Mouse (Mus musculus): ENCODE data around the gene Dip2b. TPM values are rescaled to one million over a fixed set of nuclear protein-coding genes. Genes with fewer than 3 reads are reported as not detected.
A peak's percentile ranks its signal among the peaks of the same experiment; 100 is the strongest.

Gene Dip2b
- polyA plus RNA-seq, 1 experiment from 2014 or later: 15.0 TPM

DNA sequence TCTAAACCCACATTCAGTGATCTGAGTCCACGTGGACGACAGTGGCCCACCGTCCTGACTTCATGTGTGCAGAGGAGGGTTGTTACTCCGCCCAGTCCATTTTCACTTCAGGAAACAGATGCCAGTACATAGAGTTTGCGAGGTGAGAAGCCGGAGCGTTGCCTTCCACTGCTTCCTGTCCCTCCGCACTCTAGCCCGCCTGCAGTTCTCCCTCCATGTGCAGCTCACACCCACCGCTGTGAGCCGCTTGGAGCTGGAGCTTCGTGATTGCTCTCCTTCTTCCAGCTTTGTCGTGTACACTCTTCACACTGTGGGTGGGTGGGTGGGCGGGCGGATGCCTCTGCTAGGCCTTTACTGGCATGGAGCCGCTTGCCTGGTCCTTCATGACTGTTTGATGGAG, 53.8 kb downstream of the Dip2b start:
- no peak overlapping the region for H3K27ac ChIP-seq
- no peaks in the 10 kb centered on the region for H3K27me3 ChIP-seq
- H3K9ac ChIP-seq: no peak overlapping the region
- peaks cover 29% of the 10 kb centered on the region for H3K4me1 ChIP-seq
- H3K4me2 ChIP-seq (replicated peaks): no peak overlapping the region
- H3K36me3 ChIP-seq: no peaks in the 10 kb centered on the region
- no peak overlapping the region for H3K4me3 ChIP-seq
- ATAC-seq (ENCODE audit: insufficient number of reproducible peaks, insufficient read depth, low FRiP score, low TSS enrichment): no peak
- no peaks in the 10 kb centered on the region for H3K9me3 ChIP-seq
- 45% methylated on average over 16 of the region's 16 CpGs for WGBS

DNA sequence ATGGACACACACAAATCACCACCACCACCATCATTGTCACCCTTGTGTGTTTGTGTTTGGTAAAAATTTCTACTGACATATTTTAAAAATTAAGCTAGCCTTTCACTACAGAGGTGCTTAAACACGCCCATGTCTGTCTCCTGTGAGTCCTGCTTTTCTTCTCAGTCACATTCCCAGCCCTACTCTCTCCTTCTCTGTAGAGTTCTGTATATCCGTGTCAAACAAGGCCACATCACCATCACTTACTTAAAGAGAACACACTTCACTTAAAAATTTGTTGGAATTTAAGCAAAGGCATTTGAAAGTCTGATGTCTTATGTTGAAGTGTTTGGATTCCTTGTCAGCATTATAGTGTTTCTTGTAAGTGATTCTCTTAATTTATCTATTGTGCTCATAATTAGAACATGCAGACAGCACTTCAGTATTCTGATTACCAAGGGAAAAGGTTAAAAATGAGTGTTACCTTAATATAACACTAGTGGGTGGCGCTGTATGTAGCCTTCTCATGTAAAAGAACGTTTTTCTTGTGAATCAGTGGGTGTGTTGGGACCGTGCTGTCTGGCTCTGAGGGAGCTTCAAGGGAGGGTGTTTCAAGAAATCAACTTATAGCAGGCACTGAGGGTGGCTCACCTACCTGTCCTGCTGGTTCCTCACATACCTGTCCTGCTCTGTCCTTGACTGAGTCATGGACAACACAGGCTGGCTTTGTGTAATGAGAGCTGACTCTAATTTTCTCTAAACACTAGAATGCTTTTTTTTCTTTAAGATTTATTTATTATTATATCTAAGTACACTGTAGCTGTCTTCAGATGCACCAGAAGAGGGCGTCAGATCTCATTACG, 58.3 kb downstream of the Dip2b start:
- Histone ChIP-seq H3K4me2 (replicated peaks) (no peak overlapping the region), H3K9ac (no peak overlapping the region), H3K9me3 (no peaks in the 10 kb centered on the region), H3K4me1 (peaks cover 15% of the 10 kb centered on the region), H3K36me3 (no peaks in the 10 kb centered on the region), H3K27ac (no peak overlapping the region), H3K4me3 (no peak overlapping the region), H3K27me3 (no peaks in the 10 kb centered on the region)
- 83% methylated on average over 7 of the region's 7 CpGs for WGBS
- ATAC-seq (ENCODE audit: insufficient number of reproducible peaks, insufficient read depth, low FRiP score, low TSS enrichment): no peak

DNA sequence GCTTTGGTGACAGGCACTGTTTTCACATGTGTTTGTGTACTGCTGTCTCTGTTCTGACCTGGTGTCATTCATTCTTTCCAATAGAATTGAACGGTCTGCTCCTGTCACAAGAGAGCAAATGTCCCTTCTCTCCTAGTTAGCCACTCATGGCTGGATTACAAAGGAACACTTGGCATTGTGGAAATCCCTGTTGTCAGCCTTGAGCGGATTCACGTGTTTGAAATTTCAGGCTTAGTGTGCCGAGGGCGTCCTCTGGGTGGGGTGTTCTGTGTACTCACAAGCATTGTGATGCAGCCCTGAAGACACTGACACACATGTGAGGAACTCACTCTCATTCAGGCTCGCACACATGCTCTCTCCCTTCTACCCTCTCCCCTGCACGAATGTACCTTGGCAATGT, 61.9 kb downstream of the Dip2b start:
- Histone ChIP-seq H3K9me3 (no peaks in the 10 kb centered on the region), H3K27me3 (no peaks in the 10 kb centered on the region), H3K4me3 (no peak overlapping the region), H3K36me3 (no peaks in the 10 kb centered on the region), H3K27ac (no peak overlapping the region), H3K4me1 (peaks cover 8% of the 10 kb centered on the region; the same call in 1 of the 2 replicates), H3K9ac (no peak overlapping the region), H3K4me2 (replicated peaks) (no peak overlapping the region)
- no peak for ATAC-seq (ENCODE audit: insufficient number of reproducible peaks, insufficient read depth, low FRiP score, low TSS enrichment)
- 87% methylated on average over 7 of the region's 7 CpGs for WGBS

DNA sequence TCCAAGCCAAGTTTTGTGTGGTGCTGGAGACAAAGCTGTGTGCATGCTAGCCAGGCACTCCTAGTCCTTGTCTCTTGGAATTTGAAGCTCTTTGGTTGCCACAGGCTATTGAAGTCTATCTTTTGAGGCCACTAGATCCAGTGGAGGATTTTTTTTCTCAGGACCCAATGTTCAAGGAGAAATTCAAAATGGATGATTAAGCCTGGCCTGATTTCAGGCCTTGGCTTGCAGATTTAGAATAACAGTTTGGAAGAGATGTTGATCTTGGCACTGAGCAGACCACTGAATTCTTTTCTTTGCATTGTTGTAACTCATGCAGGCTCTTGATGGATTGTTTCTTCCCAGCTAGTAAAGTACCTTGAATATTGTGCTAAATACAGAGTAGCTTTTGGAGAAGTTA, 62.7 kb downstream of the Dip2b start:
- Histone ChIP-seq H3K4me2 (replicated peaks) (no peak overlapping the region), H3K36me3 (no peaks in the 10 kb centered on the region), H3K27ac (no peak overlapping the region), H3K27me3 (no peaks in the 10 kb centered on the region), H3K4me3 (no peak overlapping the region), H3K9me3 (no peaks in the 10 kb centered on the region), H3K9ac (no peak overlapping the region), H3K4me1 (peaks cover 8% of the 10 kb centered on the region; the same call in 1 of the 2 replicates)
- ATAC-seq (ENCODE audit: insufficient number of reproducible peaks, insufficient read depth, low FRiP score, low TSS enrichment): no peak

DNA sequence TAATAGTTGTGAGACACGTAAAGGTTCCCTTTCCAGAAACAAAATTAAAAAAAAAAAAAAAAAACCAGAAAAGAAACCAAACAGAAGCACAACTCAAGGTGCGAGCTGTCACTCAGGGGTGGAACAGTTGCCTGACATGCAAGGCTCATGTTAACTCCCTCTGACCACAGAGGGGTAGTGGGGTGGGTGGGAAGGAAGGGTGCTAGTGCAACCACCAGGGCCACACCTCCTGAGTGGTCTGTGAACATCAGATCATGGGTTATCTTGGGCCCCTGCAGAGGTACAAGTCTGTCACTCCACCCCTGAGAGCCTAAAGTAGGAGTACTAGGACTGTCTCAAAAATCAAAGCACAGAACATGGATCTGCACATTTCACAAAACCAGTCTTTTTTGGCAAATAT, 65.7 kb downstream of the Dip2b start:
- Histone ChIP-seq H3K9me3 (no peaks in the 10 kb centered on the region), H3K4me2 (replicated peaks) (no peak overlapping the region), H3K36me3 (no peaks in the 10 kb centered on the region), H3K4me3 (no peak overlapping the region), H3K27me3 (no peaks in the 10 kb centered on the region), H3K4me1 (peaks cover 11% of the 10 kb centered on the region; the same call in 1 of the 2 replicates), H3K9ac (no peak overlapping the region), H3K27ac (no peak overlapping the region)
- WGBS: 81% methylated on average over 2 of the region's 2 CpGs
- ATAC-seq (ENCODE audit: insufficient number of reproducible peaks, insufficient read depth, low FRiP score, low TSS enrichment): no peak

DNA sequence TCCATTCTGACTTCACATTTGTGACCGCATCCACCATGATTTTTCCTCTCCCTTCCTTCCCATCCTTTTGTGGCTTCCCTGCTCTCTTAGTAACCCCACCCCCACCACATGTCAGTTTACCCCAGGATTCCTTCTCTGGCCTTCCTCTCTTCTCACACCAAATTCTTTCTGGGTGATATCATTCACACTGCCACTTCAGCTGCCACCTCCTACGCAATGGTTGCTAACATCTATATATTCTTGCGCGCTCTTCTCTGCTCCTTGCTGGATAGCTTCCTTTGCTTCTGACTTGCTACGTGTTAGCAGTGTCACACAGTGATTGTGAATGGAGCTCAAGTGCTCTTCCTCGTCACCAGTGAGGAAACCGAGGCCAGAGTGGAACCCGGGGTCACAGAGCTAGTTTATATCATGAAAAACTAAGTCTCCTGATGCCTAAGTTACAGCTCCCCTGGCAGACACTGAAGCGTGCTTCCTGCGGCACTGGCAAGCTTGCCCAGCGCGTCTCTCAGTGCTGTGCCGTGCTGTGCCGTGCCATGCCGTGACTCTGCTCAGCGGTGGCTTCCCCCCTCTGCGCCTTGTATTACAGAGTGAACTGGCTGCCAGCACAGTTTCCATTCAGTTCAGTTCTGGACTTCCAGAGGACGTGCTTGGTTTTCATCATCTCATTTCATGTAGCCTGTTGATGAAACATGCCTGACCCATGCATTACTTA, 69.8 kb downstream of the Dip2b start:
- Histone ChIP-seq H3K4me3 (no peak overlapping the region), H3K27me3 (no peaks in the 10 kb centered on the region), H3K4me2 (replicated peaks) (no peak overlapping the region), H3K4me1 (0 out of 2 replicates have a peak, but pooled peaks cover 13% of the 10 kb centered on the region), H3K9me3 (no peaks in the 10 kb centered on the region), H3K9ac (no peak overlapping the region), H3K36me3 (no peaks in the 10 kb centered on the region), H3K27ac (no peak overlapping the region)
- ATAC-seq (ENCODE audit: insufficient number of reproducible peaks, insufficient read depth, low FRiP score, low TSS enrichment): no peak
- 93% methylated on average over 18 of the region's 18 CpGs for WGBS

DNA sequence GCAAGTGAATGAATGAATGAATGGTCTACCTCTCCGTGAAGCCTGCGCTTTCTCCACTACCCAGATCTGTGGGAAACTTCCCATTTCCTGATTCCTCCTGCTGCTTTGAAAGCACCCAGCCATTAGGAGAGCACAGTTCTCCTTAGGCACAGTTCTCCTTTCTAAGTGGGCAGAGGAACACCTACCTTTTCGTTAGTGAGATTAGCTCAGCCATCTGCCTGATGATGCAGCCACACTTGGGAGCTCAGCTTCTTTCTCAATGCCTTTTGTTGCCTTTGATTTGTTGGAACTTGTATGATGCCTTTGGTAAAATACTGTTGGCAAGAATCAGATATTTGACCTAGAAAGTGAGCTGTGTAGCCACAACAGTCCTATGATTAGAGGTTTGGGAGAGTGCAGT, 71.5 kb downstream of the Dip2b start:
- H3K9ac ChIP-seq: no peak overlapping the region
- no peak overlapping the region for H3K4me2 ChIP-seq (replicated peaks)
- no peak overlapping the region for H3K4me3 ChIP-seq
- ATAC-seq (ENCODE audit: insufficient number of reproducible peaks, insufficient read depth, low FRiP score, low TSS enrichment): no peak
- H3K36me3 ChIP-seq: no peaks in the 10 kb centered on the region
- H3K9me3 ChIP-seq: no peaks in the 10 kb centered on the region
- 81% methylated on average over 3 of the region's 3 CpGs for WGBS
- H3K27me3 ChIP-seq: no peaks in the 10 kb centered on the region
- H3K4me1 ChIP-seq: 0 out of 2 replicates have a peak, but pooled peaks cover 17% of the 10 kb centered on the region
- no peak overlapping the region for H3K27ac ChIP-seq

DNA sequence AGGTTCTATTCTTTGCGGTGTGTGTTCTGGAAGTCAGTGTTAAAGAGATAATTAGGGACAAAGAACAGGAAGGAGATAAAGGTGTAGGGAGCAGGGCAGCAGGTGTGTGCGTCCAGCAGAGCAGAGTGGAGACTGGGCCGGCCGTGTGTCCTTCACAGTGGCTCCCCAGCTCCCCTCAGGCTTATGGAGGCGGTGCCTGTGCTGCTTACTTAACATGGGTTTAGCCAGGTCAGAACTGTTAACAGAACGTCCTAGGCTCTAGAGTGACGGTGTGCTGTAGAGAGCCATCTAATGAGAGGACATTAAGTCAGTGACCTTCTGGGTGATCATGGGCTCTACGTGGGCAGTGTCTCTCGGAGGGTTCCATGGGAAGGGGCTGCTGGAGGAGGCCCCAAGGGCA, 73.4 kb downstream of the Dip2b start:
- peaks cover 4% of the 10 kb centered on the region for H3K36me3 ChIP-seq
- H3K27me3 ChIP-seq: no peaks in the 10 kb centered on the region
- no peak overlapping the region for H3K27ac ChIP-seq
- H3K4me2 ChIP-seq (replicated peaks): no peak overlapping the region
- H3K4me3 ChIP-seq: no peak overlapping the region
- 0 out of 2 replicates have a peak, but pooled peaks cover 17% of the 10 kb centered on the region for H3K4me1 ChIP-seq
- H3K9ac ChIP-seq: no peak overlapping the region
- 69% methylated on average over 9 of the region's 9 CpGs for whole genome bisulfite sequencing
- H3K9me3 ChIP-seq: no peaks in the 10 kb centered on the region
- no peak for ATAC-seq (ENCODE audit: insufficient number of reproducible peaks, insufficient read depth, low FRiP score, low TSS enrichment)

DNA sequence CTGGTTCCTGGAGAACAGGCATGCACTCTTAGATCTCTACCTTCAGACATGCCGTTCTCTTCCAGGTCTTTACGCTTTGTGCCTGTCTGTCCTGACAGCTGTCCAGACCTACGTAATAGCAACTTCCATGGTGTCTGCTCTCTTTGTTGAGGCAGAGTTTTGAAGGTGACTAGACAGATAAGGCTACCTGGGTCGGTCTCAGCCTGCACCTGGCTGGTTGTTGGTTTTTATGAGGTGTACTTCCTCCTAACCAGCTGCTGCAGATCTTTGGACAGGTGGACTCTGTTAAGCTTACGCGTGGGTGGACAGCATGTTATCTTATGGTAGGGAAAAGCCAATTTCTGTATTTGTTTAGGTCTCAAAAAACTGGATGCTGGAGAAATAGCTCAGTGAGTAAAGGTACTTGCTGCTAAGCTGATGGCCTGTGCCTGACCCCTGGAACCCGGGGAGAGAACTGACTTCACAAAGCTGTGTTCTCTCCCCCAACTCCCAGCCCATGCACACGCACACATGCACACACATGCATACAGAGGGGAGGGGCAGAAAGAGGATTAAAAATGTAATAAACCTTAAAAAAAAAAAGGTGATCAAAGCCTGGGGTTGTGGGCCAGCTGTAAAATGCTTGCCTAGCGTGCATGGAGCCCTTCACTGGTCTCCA, 74.0 kb downstream of the Dip2b start:
- 83% methylated on average over 9 of the region's 9 CpGs for WGBS

DNA sequence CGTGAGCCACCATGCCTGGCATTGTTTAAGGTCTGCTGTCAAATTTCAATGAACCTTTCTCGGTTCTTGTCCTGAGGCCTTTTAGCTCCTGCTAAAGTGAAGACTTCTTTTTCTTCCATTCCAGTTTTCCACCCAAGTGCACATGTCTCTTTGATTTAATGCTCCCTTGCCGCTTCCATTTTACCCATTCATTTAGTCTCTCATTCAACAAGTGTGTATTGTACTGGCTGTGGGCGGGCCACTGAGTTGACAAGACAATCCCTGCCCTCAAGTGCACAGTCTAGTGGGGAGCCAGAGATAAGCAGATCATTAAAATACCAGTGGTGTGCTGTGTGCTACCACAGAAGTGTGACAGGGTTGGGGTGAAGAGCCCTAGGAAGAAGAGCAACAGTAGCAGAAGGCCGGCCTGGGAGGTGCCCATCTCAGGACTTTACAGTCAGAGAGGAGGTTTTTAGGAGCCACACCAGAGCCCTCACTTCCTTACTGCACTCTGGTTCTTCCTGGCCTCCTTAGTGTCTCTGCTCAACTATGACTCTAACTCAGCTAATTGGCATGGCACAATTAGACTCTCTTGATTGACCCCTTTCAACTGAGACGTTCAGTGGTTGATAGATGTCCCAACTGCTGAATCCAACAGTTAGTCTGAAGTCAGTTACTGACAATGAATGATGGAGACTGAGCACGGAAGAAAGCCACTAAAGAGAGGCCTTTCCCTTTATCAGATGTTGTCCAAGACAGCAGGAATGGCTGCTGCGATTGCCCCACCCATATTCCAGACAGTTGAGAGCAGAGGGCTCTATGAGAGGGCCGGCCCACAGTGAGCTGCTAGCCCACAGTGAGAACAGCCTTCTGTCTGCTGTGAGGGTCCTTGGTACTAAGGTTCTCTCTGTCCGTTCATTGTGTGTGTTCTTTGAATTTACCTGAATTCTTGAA, 75.1 kb downstream of the Dip2b start:
- peaks cover 11% of the 10 kb centered on the region for H3K36me3 ChIP-seq
- no peak overlapping the region for H3K27ac ChIP-seq
- no peaks in the 10 kb centered on the region for H3K9me3 ChIP-seq
- no peak overlapping the region for H3K9ac ChIP-seq
- ATAC-seq (ENCODE audit: insufficient number of reproducible peaks, insufficient read depth, low FRiP score, low TSS enrichment): 0 out of 2 replicates have a peak, but pooled peaks have one; percentile 60
- 70% methylated on average over 10 of the region's 10 CpGs for WGBS
- H3K4me3 ChIP-seq: no peak overlapping the region
- no peak overlapping the region for H3K4me2 ChIP-seq (replicated peaks)
- H3K27me3 ChIP-seq: no peaks in the 10 kb centered on the region
- 0 out of 2 replicates have a peak, but pooled peaks cover 14% of the 10 kb centered on the region for H3K4me1 ChIP-seq

More for the DNA sequence above, 74.0 kb downstream of the Dip2b start:
- Histone ChIP-seq H3K4me3 (no peak overlapping the region), H3K27me3 (no peaks in the 10 kb centered on the region), H3K4me1 (0 out of 2 replicates have a peak, but pooled peaks cover 17% of the 10 kb centered on the region), H3K9ac (no peak overlapping the region), H3K36me3 (peaks cover 4% of the 10 kb centered on the region), H3K27ac (no peak overlapping the region), H3K4me2 (replicated peaks) (no peak overlapping the region), H3K9me3 (no peaks in the 10 kb centered on the region)
- no peak for ATAC-seq (ENCODE audit: insufficient number of reproducible peaks, insufficient read depth, low FRiP score, low TSS enrichment)

DNA sequence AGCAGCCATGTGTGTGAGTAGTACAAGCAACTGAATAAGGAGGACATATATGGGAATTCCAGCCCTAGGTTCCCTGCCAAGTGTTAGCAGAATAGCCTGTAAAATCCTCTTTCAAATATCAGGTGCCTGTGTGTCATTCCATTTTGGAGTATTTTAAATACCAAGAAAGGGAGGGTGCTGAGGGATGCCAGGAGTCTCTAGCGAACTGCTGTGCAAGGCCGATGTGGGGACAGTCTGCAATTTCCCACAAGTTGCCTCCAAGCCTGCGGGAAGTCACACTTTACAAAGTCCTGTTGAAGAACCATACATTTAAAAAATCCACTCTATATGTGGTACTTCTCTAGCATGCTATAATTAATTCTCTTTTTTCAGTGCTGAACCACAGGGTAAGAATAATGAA, 77.0 kb downstream of the Dip2b start:
- Histone ChIP-seq H3K27me3 (no peaks in the 10 kb centered on the region), H3K36me3 (peaks cover 11% of the 10 kb centered on the region), H3K4me1 (0 out of 2 replicates have a peak, but pooled peaks cover 14% of the 10 kb centered on the region), H3K27ac (no peak overlapping the region), H3K9ac (no peak overlapping the region), H3K4me3 (no peak overlapping the region), H3K9me3 (no peaks in the 10 kb centered on the region), H3K4me2 (replicated peaks) (no peak overlapping the region)
- 93% methylated on average over 3 of the region's 3 CpGs for WGBS
- ATAC-seq (ENCODE audit: insufficient number of reproducible peaks, insufficient read depth, low FRiP score, low TSS enrichment): no peak
